Mouse (Mus musculus) erythroblast, embryonic 14.5 days (primary cell): ENCODE measurements around the gene Sult2a5. TPM values are rescaled to one million over a fixed set of nuclear protein-coding genes. Genes with fewer than 3 reads are reported as not detected.

Experiments used
- H3K27me3 ChIP-seq: 2 replicates; pipeline ENCODE4 v1.6.1; 2012; ENCODE audit warnings: inconsistent platforms; ENCODE audit not compliant: control insufficient read depth
- H3K36me3 ChIP-seq: 2 replicates; pipeline ENCODE4 v1.6.1; 2012; ENCODE audit warnings: mild to moderate bottlenecking, inconsistent platforms; ENCODE audit not compliant: control insufficient read depth
- H3K4me1 ChIP-seq: 2 replicates; pipeline ENCODE4 v1.6.1; 2012; ENCODE audit warnings: inconsistent platforms; ENCODE audit not compliant: control insufficient read depth
- H3K4me3 ChIP-seq: replicated peaks from 2 replicates; pipeline ENCODE3; 2012; ENCODE audit warnings: moderate library complexity, mild to moderate bottlenecking, inconsistent platforms
- H3K9me3 ChIP-seq: 2 replicates; pipeline ENCODE4 v1.6.1; 2012; ENCODE audit warnings: low read length, inconsistent platforms, mixed read lengths; ENCODE audit not compliant: control insufficient read depth
- GATA1 ChIP-seq: IDR thresholded peaks from 2 replicates; pipeline ENCODE4 v1.6.1; 2012; ENCODE audit warnings: low read length, inconsistent platforms, mixed read lengths
- TAL1 ChIP-seq: IDR thresholded peaks from 3 replicates; pipeline ENCODE4 v1.6.1; 2012; ENCODE audit warnings: low read length, inconsistent platforms, mixed read lengths
- polyA plus RNA-seq: library from polyadenylated mRNA; stranded (reverse); fragments of >175 nt; gene quantifications from 2 replicates; pipeline ENCODE4 v1.2.3, GENCODE M21; 2012

The Sult2a5 gene
- polyA plus RNA-seq = not detected in 2 replicates

- H3K9me3 ChIP-seq = peaks cover 3% of the 10 kb centered on the region; the same call in 1 of the 2 replicates
- no peaks in the 10 kb centered on the region for H3K27me3 ChIP-seq
- TF ChIP-seq GATA1 (no peak), TAL1 (no peak)
- H3K36me3 ChIP-seq = no peaks in the 10 kb centered on the region
- no peaks in the 10 kb centered on the region for H3K4me1 ChIP-seq
- H3K4me3 ChIP-seq = no peak within 1 kb of the TSS
Measured at GRCm38 (mm10) chr7:13623667-13624066, at the start of gene Sult2a5. Gene Sult2a5 (plus strand): TSS chr7:13623967.

Other genes with a start within 250 kb of the Sult2a5 start
- gene Cabp5, start 225.8 kb upstream of the Sult2a5 start, polyA plus RNA-seq = 0.02 TPM in 1 of 2 replicates, not detected in the other
- not detected in 2 replicates for gene Bsph1, start 173.1 kb upstream of the Sult2a5 start, polyA plus RNA-seq
- gene Bsph2, start 52.9 kb upstream of the Sult2a5 start, polyA plus RNA-seq = not detected in 2 replicates
- gene Sult2a2, start 109.5 kb downstream of the Sult2a5 start, polyA plus RNA-seq = not detected in 2 replicates
- gene Sult2a1, start 213.4 kb downstream of the Sult2a5 start, polyA plus RNA-seq = not detected in 2 replicates